Mouse (Mus musculus): ENCODE data around the gene Son. TPM values are rescaled to one million over a fixed set of nuclear protein-coding genes. Genes with fewer than 3 reads are reported as not detected.

Gene Son
- polyA plus RNA-seq, 1 experiment from 2014 or later = 138 TPM

GRCm38 (mm10) chr16:91611248-91611647, 36.1 kb upstream of the Son start:
- H3K9ac ChIP-seq (ENCODE audit: low read length) = no peak overlapping the region
- no peaks in the 10 kb centered on the region for H3K9me3 ChIP-seq (ENCODE audit: control insufficient read depth, low read length)
- no peaks in the 10 kb centered on the region for H3K4me1 ChIP-seq (replicated peaks; ENCODE audit: control insufficient read depth, insufficient read depth, low read length)
- ATAC-seq (replicated peaks; ENCODE audit: low FRiP score, low TSS enrichment, low read depth) (no peak), DNase-seq (ENCODE audit: low spot score) (no peak)
- no peak overlapping the region for H3K4me2 ChIP-seq (ENCODE audit: low read length)
- H3K27ac ChIP-seq (ENCODE audit: low read depth) = no peak overlapping the region
- H3K4me3 ChIP-seq (ENCODE audit: low read depth, low read length) = no peak overlapping the region
- 77% methylated on average over 11 of the region's 11 CpGs for WGBS
- H3K36me3 ChIP-seq (ENCODE audit: control insufficient read depth, insufficient read depth, low read length) = no peaks in the 10 kb centered on the region
- H3K27me3 ChIP-seq (replicated peaks; ENCODE audit: control insufficient read depth, insufficient read depth, low read length) = no peaks in the 10 kb centered on the region

DNA sequence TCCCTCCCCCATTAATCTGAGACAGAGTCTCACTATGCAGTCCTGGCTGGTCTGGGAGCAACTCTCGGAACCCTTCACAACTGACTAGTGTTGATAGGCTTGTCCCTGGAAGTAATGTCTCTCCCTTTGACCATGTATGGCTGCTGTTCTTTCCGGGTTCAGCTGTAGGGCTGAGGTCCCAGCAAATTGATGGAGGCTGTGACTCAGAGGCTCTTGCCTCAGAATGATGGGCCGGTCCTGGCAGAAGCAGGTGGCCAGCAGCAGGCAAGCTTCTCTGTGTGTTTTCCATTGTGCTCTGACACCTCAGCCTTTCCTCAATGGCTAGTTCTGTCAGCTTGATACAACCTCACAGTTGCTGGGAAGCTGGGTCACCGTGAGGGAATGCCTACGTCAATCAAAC, 34.8 kb upstream of the Son start:
- ATAC-seq (replicated peaks; ENCODE audit: low FRiP score, low TSS enrichment, low read depth) = no peak
- Histone ChIP-seq H3K27me3 (replicated peaks; ENCODE audit: control insufficient read depth, insufficient read depth, low read length) (no peaks in the 10 kb centered on the region), H3K4me2 (ENCODE audit: low read length) (no peak overlapping the region), H3K9ac (ENCODE audit: low read length) (no peak overlapping the region), H3K9me3 (ENCODE audit: control insufficient read depth, low read length) (no peaks in the 10 kb centered on the region), H3K27ac (ENCODE audit: low read depth) (no peak overlapping the region), H3K4me3 (ENCODE audit: low read depth, low read length) (no peak overlapping the region), H3K36me3 (ENCODE audit: control insufficient read depth, insufficient read depth, low read length) (no peaks in the 10 kb centered on the region), H3K4me1 (replicated peaks; ENCODE audit: control insufficient read depth, insufficient read depth, low read length) (no peaks in the 10 kb centered on the region)
- WGBS = 63% methylated on average over 5 of the region's 5 CpGs
- no peak for DNase-seq (ENCODE audit: low spot score)

GRCm38 (mm10) chr16:91614552-91614951, 32.8 kb upstream of the Son start:
- DNase-seq (ENCODE audit: low spot score) (no peak), ATAC-seq (replicated peaks; ENCODE audit: low FRiP score, low TSS enrichment, low read depth) (no peak)
- H3K4me3 ChIP-seq (ENCODE audit: low read depth, low read length) = no peak overlapping the region
- H3K27me3 ChIP-seq (replicated peaks; ENCODE audit: control insufficient read depth, insufficient read depth, low read length) = no peaks in the 10 kb centered on the region
- H3K36me3 ChIP-seq (ENCODE audit: control insufficient read depth, insufficient read depth, low read length) = no peaks in the 10 kb centered on the region
- no peak overlapping the region for H3K27ac ChIP-seq (ENCODE audit: low read depth)
- H3K9me3 ChIP-seq (ENCODE audit: control insufficient read depth, low read length) = no peaks in the 10 kb centered on the region
- no peak overlapping the region for H3K4me2 ChIP-seq (ENCODE audit: low read length)
- WGBS = 81% methylated on average over 6 of the region's 6 CpGs
- no peak overlapping the region for H3K9ac ChIP-seq (ENCODE audit: low read length)
- no peaks in the 10 kb centered on the region for H3K4me1 ChIP-seq (replicated peaks; ENCODE audit: control insufficient read depth, insufficient read depth, low read length)

GRCm38 (mm10) chr16:91618511-91619501, 28.5 kb upstream of the Son start, which contains the start of gene Dnajc28:
Dnajc28 (minus strand) TSS chr16:91619026.
- Histone ChIP-seq H3K4me2 (ENCODE audit: low read length) (peak within 1 kb of the TSS; percentile 73), H3K27ac (ENCODE audit: low read depth) (no peak within 1 kb of the TSS), H3K4me3 (ENCODE audit: low read depth, low read length) (peak within 1 kb of the TSS; percentile 82), H3K9me3 (ENCODE audit: control insufficient read depth, low read length) (no peaks in the 10 kb centered on the region), H3K4me1 (replicated peaks; ENCODE audit: control insufficient read depth, insufficient read depth, low read length) (no peaks in the 10 kb centered on the region), H3K27me3 (replicated peaks; ENCODE audit: control insufficient read depth, insufficient read depth, low read length) (no peaks in the 10 kb centered on the region), H3K36me3 (ENCODE audit: control insufficient read depth, insufficient read depth, low read length) (peaks cover 42% of the 10 kb centered on the region), H3K9ac (ENCODE audit: low read length) (peak within 1 kb of the TSS; percentile 49)
- ATAC-seq (replicated peaks; ENCODE audit: low FRiP score, low TSS enrichment, low read depth) (peak; percentile 80), DNase-seq (ENCODE audit: low spot score) (peak; percentile 89)
- 11% methylated on average over 39 of the region's 39 CpGs for whole genome bisulfite sequencing

DNA sequence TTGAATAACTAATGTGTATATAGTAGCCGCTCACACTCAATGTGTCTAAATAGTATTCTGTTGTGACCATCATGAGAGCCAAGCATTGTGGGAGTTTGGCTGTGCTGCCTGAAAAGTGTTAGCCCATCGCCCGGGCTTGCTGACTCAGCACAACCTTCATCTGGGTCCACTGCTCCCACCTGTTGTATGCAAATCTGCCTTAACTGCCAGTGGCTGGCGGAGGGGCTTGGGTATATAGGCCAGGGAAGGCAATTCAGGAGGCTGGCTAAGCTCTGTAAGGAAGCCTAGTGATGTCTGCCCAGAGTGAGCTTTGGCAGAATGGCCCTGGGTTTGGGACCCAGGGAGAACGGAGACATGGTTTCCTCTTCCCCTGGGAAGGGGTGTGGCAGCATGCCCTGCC, 27.1 kb upstream of the Son start:
- 87% methylated on average over 5 of the region's 5 CpGs for WGBS
- Histone ChIP-seq H3K9me3 (ENCODE audit: control insufficient read depth, low read length) (no peaks in the 10 kb centered on the region), H3K9ac (ENCODE audit: low read length) (no peak overlapping the region), H3K27ac (ENCODE audit: low read depth) (no peak overlapping the region), H3K27me3 (replicated peaks; ENCODE audit: control insufficient read depth, insufficient read depth, low read length) (no peaks in the 10 kb centered on the region), H3K4me3 (ENCODE audit: low read depth, low read length) (no peak overlapping the region), H3K36me3 (ENCODE audit: control insufficient read depth, insufficient read depth, low read length) (peaks cover 56% of the 10 kb centered on the region), H3K4me2 (ENCODE audit: low read length) (no peak overlapping the region), H3K4me1 (replicated peaks; ENCODE audit: control insufficient read depth, insufficient read depth, low read length) (no peaks in the 10 kb centered on the region)
- ATAC-seq (replicated peaks; ENCODE audit: low FRiP score, low TSS enrichment, low read depth) = no peak
- no peak for DNase-seq (ENCODE audit: low spot score)

- 92% methylated on average over 11 of the region's 11 CpGs for WGBS
- Histone ChIP-seq H3K9ac (ENCODE audit: low read length) (no peak overlapping the region), H3K4me2 (ENCODE audit: low read length) (no peak overlapping the region), H3K4me1 (replicated peaks; ENCODE audit: control insufficient read depth, insufficient read depth, low read length) (no peaks in the 10 kb centered on the region), H3K27ac (ENCODE audit: low read depth) (no peak overlapping the region), H3K9me3 (ENCODE audit: control insufficient read depth, low read length) (no peaks in the 10 kb centered on the region), H3K4me3 (ENCODE audit: low read depth, low read length) (no peak overlapping the region), H3K36me3 (ENCODE audit: control insufficient read depth, insufficient read depth, low read length) (peaks cover 64% of the 10 kb centered on the region), H3K27me3 (replicated peaks; ENCODE audit: control insufficient read depth, insufficient read depth, low read length) (no peaks in the 10 kb centered on the region)
- DNase-seq (ENCODE audit: low spot score) (no peak), ATAC-seq (replicated peaks; ENCODE audit: low FRiP score, low TSS enrichment, low read depth) (no peak)
These were observed 26.3 kb upstream of the Son start for GRCm38 (mm10) chr16:91620991-91621390.

DNA sequence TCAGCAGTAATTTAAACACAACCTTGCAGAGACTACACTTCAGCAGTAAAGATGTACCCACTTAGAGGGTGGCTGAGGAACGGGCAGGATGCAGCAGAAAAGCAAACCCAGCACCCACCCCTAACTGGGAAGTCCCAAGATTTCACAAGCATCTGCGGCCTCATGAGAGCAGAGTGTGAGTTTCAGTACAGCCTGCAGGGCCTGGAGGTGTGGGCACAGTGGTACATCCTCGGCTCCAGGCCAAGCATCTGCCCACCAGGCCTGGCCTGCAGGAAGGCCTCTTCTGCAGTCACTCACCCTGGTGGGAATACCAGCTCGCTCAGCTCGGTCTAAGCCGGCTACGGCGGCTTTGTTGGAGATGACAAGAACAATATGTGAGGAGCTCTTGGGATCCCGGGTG, 24.2 kb upstream of the Son start:
- no peak overlapping the region for H3K9ac ChIP-seq (ENCODE audit: low read length)
- no peak for ATAC-seq (replicated peaks; ENCODE audit: low FRiP score, low TSS enrichment, low read depth)
- H3K27me3 ChIP-seq (replicated peaks; ENCODE audit: control insufficient read depth, insufficient read depth, low read length) = no peaks in the 10 kb centered on the region
- no peaks in the 10 kb centered on the region for H3K4me1 ChIP-seq (replicated peaks; ENCODE audit: control insufficient read depth, insufficient read depth, low read length)
- no peak overlapping the region for H3K4me2 ChIP-seq (ENCODE audit: low read length)
- no peak overlapping the region for H3K4me3 ChIP-seq (ENCODE audit: low read depth, low read length)
- WGBS = 93% methylated on average over 9 of the region's 9 CpGs
- no peaks in the 10 kb centered on the region for H3K9me3 ChIP-seq (ENCODE audit: control insufficient read depth, low read length)
- H3K36me3 ChIP-seq (ENCODE audit: control insufficient read depth, insufficient read depth, low read length) = peaks cover 84% of the 10 kb centered on the region
- no peak overlapping the region for H3K27ac ChIP-seq (ENCODE audit: low read depth)
- DNase-seq (ENCODE audit: low spot score) = no peak

DNA sequence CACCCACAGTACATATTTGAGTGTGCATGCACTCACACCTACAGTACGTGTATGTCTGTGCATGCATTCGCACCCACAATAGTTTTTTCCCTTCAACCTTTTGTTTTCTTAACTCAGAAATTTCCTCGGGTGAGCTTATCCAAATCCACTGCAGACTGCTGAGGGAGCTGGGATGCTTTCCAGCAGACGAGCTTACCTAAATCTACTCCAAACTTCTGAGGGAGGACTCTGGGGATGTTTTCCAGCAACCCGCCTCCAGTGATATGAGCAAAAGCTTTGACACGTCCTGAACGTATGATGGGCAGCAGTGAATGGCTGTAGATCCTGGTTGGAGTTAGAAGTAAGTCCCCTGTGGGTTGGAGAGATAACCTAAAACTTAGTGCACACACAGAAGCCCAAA, 19.5 kb upstream of the Son start:
- no peak overlapping the region for H3K27ac ChIP-seq (ENCODE audit: low read depth)
- no peak for ATAC-seq (replicated peaks; ENCODE audit: low FRiP score, low TSS enrichment, low read depth)
- H3K9me3 ChIP-seq (ENCODE audit: control insufficient read depth, low read length) = no peaks in the 10 kb centered on the region
- H3K36me3 ChIP-seq (ENCODE audit: control insufficient read depth, insufficient read depth, low read length) = peaks cover 99% of the 10 kb centered on the region
- H3K4me1 ChIP-seq (replicated peaks; ENCODE audit: control insufficient read depth, insufficient read depth, low read length) = no peaks in the 10 kb centered on the region
- 89% methylated on average over 7 of the region's 7 CpGs for WGBS
- H3K4me3 ChIP-seq (ENCODE audit: low read depth, low read length) = no peak overlapping the region
- H3K27me3 ChIP-seq (replicated peaks; ENCODE audit: control insufficient read depth, insufficient read depth, low read length) = no peaks in the 10 kb centered on the region
- no peak overlapping the region for H3K9ac ChIP-seq (ENCODE audit: low read length)
- no peak overlapping the region for H3K4me2 ChIP-seq (ENCODE audit: low read length)
- no peak for DNase-seq (ENCODE audit: low spot score)

GRCm38 (mm10) chr16:91628673-91629072, 18.6 kb upstream of the Son start:
- H3K4me3 ChIP-seq (ENCODE audit: low read depth, low read length) = no peak overlapping the region
- no peaks in the 10 kb centered on the region for H3K27me3 ChIP-seq (replicated peaks; ENCODE audit: control insufficient read depth, insufficient read depth, low read length)
- no peak overlapping the region for H3K9ac ChIP-seq (ENCODE audit: low read length)
- H3K27ac ChIP-seq (ENCODE audit: low read depth) = no peak overlapping the region
- 90% methylated on average over 3 of the region's 3 CpGs for WGBS
- H3K4me1 ChIP-seq (replicated peaks; ENCODE audit: control insufficient read depth, insufficient read depth, low read length) = no peaks in the 10 kb centered on the region
- peaks cover 99% of the 10 kb centered on the region for H3K36me3 ChIP-seq (ENCODE audit: control insufficient read depth, insufficient read depth, low read length)
- no peak overlapping the region for H3K4me2 ChIP-seq (ENCODE audit: low read length)
- ATAC-seq (replicated peaks; ENCODE audit: low FRiP score, low TSS enrichment, low read depth) (no peak), DNase-seq (ENCODE audit: low spot score) (no peak)
- H3K9me3 ChIP-seq (ENCODE audit: control insufficient read depth, low read length) = no peaks in the 10 kb centered on the region

All from intestine, embryonic 14.5 days (tissue).